In genomic region chr13:5060462-5060861, GRCm38 (mm10) we compare ENCODE assay signal across 18 mouse cellular contexts.
A peak's percentile ranks its signal among the peaks of the same experiment; 100 is the strongest.
DNase-seq lines count a peak whose midpoint lies in the region; ATAC-seq lines count a peak whose summit lies in the region.
"Had no signal": no experiment of that assay in that cellular context is flagged by ENCODE, and none has a peak within 500 bp of the region (broad histone marks: within the 10 kb centered on the region; RNA-seq: fewer than 3 reads in every experiment).

No protein-coding gene starts in this region.

- H3K27ac ChIP-seq in forebrain, embryonic 15.5 days (replicated peaks): no peak overlapping the region
- no peak overlapping the region for H3K27ac ChIP-seq in forebrain, embryonic 12.5 days
- H3K27ac ChIP-seq in lung, embryonic 15.5 days: 0 out of 2 replicates have a peak overlapping the region, but pooled peaks have one; percentile 3
- H3K27ac ChIP-seq: hindbrain, embryonic 15.5 days; liver, embryonic 13.5 days; neural tube, embryonic 13.5 days had no signal

- DNase-seq in lung, postnatal 4 days: no peak
- DNase-seq in embryo, embryonic 10 days (ENCODE audit: low spot score): peak; percentile 20
- peak; percentile 27 for DNase-seq in lung, postnatal 36 days
- no peak for DNase-seq in kidney, postnatal 10 days
- DNase-seq in right cerebral cortex, postnatal 4 days: no peak
- DNase-seq: cerebellum, adult 2 months; gastrocnemius, postnatal 14 days; kidney, adult 11 months; kidney, postnatal 36 days; left cerebral cortex, postnatal 4 days; liver, embryonic 13.5 days; thymus, postnatal 36 days had no signal

- H3K36me3 ChIP-seq in forebrain, embryonic 15.5 days: no peaks in the 10 kb centered on the region
- H3K36me3 ChIP-seq in forebrain, embryonic 12.5 days (replicated peaks): no peaks in the 10 kb centered on the region
- no peaks in the 10 kb centered on the region for H3K36me3 ChIP-seq in lung, embryonic 15.5 days
- H3K36me3 ChIP-seq: hindbrain, embryonic 15.5 days; liver, embryonic 13.5 days; neural tube, embryonic 13.5 days had no signal

- no peak overlapping the region for H3K4me2 ChIP-seq in forebrain, embryonic 15.5 days (replicated peaks)
- no peak overlapping the region for H3K4me2 ChIP-seq in forebrain, embryonic 12.5 days
- H3K4me2 ChIP-seq in lung, embryonic 15.5 days: no peak overlapping the region
- H3K4me2 ChIP-seq: hindbrain, embryonic 15.5 days; liver, embryonic 13.5 days; neural tube, embryonic 13.5 days had no signal

- H3K27me3 ChIP-seq in forebrain, embryonic 15.5 days: no peaks in the 10 kb centered on the region
- no peaks in the 10 kb centered on the region for H3K27me3 ChIP-seq in forebrain, embryonic 12.5 days
- no peaks in the 10 kb centered on the region for H3K27me3 ChIP-seq in lung, embryonic 15.5 days
- H3K27me3 ChIP-seq: hindbrain, embryonic 15.5 days; liver, embryonic 13.5 days; megakaryocyte, embryonic 14.5 days; neural tube, embryonic 13.5 days had no signal

- H3K9me3 ChIP-seq in forebrain, embryonic 15.5 days: no peaks in the 10 kb centered on the region
- H3K9me3 ChIP-seq in forebrain, embryonic 12.5 days: no peaks in the 10 kb centered on the region
- H3K9me3 ChIP-seq in lung, embryonic 15.5 days: no peaks in the 10 kb centered on the region
- H3K9me3 ChIP-seq: hindbrain, embryonic 15.5 days; liver, embryonic 13.5 days; megakaryocyte, embryonic 14.5 days; neural tube, embryonic 13.5 days had no signal

- H3K4me3 ChIP-seq in forebrain, embryonic 15.5 days: no peak overlapping the region
- no peak overlapping the region for H3K4me3 ChIP-seq in forebrain, embryonic 12.5 days (replicated peaks)
- H3K4me3 ChIP-seq in lung, embryonic 15.5 days: no peak overlapping the region
- H3K4me3 ChIP-seq: hindbrain, embryonic 15.5 days; liver, embryonic 13.5 days; megakaryocyte, embryonic 14.5 days; neural tube, embryonic 13.5 days had no signal

- no peaks in the 10 kb centered on the region for H3K4me1 ChIP-seq in forebrain, embryonic 15.5 days
- H3K4me1 ChIP-seq in forebrain, embryonic 12.5 days: no peaks in the 10 kb centered on the region
- no peaks in the 10 kb centered on the region for H3K4me1 ChIP-seq in lung, embryonic 15.5 days
- H3K4me1 ChIP-seq: hindbrain, embryonic 15.5 days; liver, embryonic 13.5 days; megakaryocyte, embryonic 14.5 days; neural tube, embryonic 13.5 days had no signal

- H3K9ac ChIP-seq in forebrain, embryonic 15.5 days (replicated peaks): no peak overlapping the region
- no peak overlapping the region for H3K9ac ChIP-seq in forebrain, embryonic 12.5 days
- no peak overlapping the region for H3K9ac ChIP-seq in lung, embryonic 15.5 days
- H3K9ac ChIP-seq: hindbrain, embryonic 15.5 days; liver, embryonic 13.5 days; neural tube, embryonic 13.5 days had no signal

- 0 out of 2 replicates have a peak, but pooled peaks have one; percentile 8 for ATAC-seq in forebrain, embryonic 15.5 days (replicated peaks)
- no peak for ATAC-seq in forebrain, embryonic 12.5 days (ENCODE audit: low FRiP score)
- ATAC-seq in lung, embryonic 15.5 days (ENCODE audit: borderline replicate concordance, extremely low read depth, low FRiP score, low TSS enrichment): no peak

- 80% methylated on average over 2 of the region's 2 CpGs for WGBS in forebrain, embryonic 15.5 days
- WGBS in forebrain, embryonic 12.5 days: 76% methylated on average over 2 of the region's 2 CpGs
- WGBS in lung, embryonic 15.5 days: 25% methylated on average over 2 of the region's 2 CpGs

Comparison
In these comparisons a context has a peak if more than half of its experiments do, and no peak if none do; other contexts are left out.
1. DNase-seq: peak in embryo, embryonic 10 days (single experiment) and lung, postnatal 36 days (single experiment); none in lung, postnatal 4 days (0 of 2), kidney, postnatal 10 days (single experiment) and right cerebral cortex, postnatal 4 days (single experiment).